27 mouse cellular contexts compared by ENCODE assay signal in the genomic region with DNA sequence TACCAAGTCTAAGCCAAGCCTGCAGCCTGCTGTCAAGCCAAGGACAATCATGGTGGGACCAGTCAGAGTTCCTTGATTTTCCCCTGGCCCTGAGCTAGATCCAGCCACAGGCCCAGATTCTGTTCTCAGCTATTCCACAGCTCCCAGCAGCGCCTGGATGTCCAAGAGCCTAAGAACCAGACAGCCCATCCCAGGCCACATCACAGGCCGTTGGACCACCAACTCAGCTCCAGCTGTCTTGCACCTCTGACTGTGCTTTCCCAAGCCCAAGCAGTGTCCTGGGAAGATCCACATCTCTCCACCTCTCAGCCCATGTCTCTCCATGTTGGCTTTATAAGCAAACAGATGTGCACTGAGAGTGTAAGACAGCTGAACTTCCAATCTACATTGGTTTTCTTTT.
"Had no signal": no experiment of that assay in that cellular context is flagged by ENCODE, and none has a peak within 500 bp of the region (broad histone marks: within the 10 kb centered on the region; RNA-seq: fewer than 3 reads in every experiment).

No protein-coding gene starts in this region.

- H3K4me1 ChIP-seq: embryonic facial prominence, embryonic 13.5 days; embryonic facial prominence, embryonic 15.5 days; forebrain, embryonic 10.5 days; forebrain, embryonic 13.5 days; forebrain, embryonic 15.5 days had no signal

- H3K4me3 ChIP-seq: embryonic facial prominence, embryonic 10.5 days; embryonic facial prominence, embryonic 12.5 days; embryonic facial prominence, embryonic 13.5 days; embryonic facial prominence, embryonic 15.5 days; erythroblast, embryonic 14.5 days; forebrain, embryonic 10.5 days; forebrain, embryonic 12.5 days; forebrain, embryonic 13.5 days; forebrain, embryonic 15.5 days; gastrocnemius, adult 2 months; heart, adult 2 months had no signal

- H3K9me3 ChIP-seq: embryonic facial prominence, embryonic 10.5 days; embryonic facial prominence, embryonic 12.5 days; embryonic facial prominence, embryonic 13.5 days; embryonic facial prominence, embryonic 15.5 days; forebrain, embryonic 10.5 days; forebrain, embryonic 12.5 days; forebrain, embryonic 13.5 days; forebrain, embryonic 15.5 days had no signal

- H3K27ac ChIP-seq: embryonic facial prominence, embryonic 10.5 days; embryonic facial prominence, embryonic 12.5 days; embryonic facial prominence, embryonic 13.5 days; embryonic facial prominence, embryonic 15.5 days; forebrain, embryonic 10.5 days; forebrain, embryonic 12.5 days; forebrain, embryonic 13.5 days; forebrain, embryonic 15.5 days; gastrocnemius, adult 2 months; heart, adult 2 months had no signal

- H3K4me2 ChIP-seq: embryonic facial prominence, embryonic 12.5 days; embryonic facial prominence, embryonic 13.5 days; embryonic facial prominence, embryonic 15.5 days; forebrain, embryonic 12.5 days; forebrain, embryonic 13.5 days; forebrain, embryonic 15.5 days had no signal

- H3K36me3 ChIP-seq: embryonic facial prominence, embryonic 10.5 days; embryonic facial prominence, embryonic 12.5 days; embryonic facial prominence, embryonic 15.5 days; forebrain, embryonic 10.5 days; forebrain, embryonic 12.5 days; forebrain, embryonic 15.5 days had no signal

- DNase-seq: cerebellum, adult 2 months; cerebellum, adult 8-10 months; cerebellum, adult 9-10 months; cerebellum, adult 9-11 months; cerebellum, postnatal 10 days; cerebellum, postnatal 14 days; cerebellum, postnatal 25 days; cerebellum, postnatal 36 days; embryo, embryonic 11 days; forebrain, postnatal 0 days; gastrocnemius, adult 2 months; gastrocnemius, postnatal 10 days; gastrocnemius, postnatal 14 days; gastrocnemius, postnatal 25 days; gastrocnemius, postnatal 36 days; heart, adult 2 months had no signal

- H3K27me3 ChIP-seq: embryonic facial prominence, embryonic 12.5 days; embryonic facial prominence, embryonic 13.5 days; embryonic facial prominence, embryonic 15.5 days; forebrain, embryonic 12.5 days; forebrain, embryonic 13.5 days; forebrain, embryonic 15.5 days had no signal

- ATAC-seq: forebrain, embryonic 13.5 days; forebrain, embryonic 14.5 days; forebrain, embryonic 15.5 days; forebrain, embryonic 16.5 days; forebrain, postnatal 0 days had no signal

- H3K9ac ChIP-seq: embryonic facial prominence, embryonic 12.5 days; embryonic facial prominence, embryonic 13.5 days; embryonic facial prominence, embryonic 15.5 days; forebrain, embryonic 12.5 days; forebrain, embryonic 13.5 days; forebrain, embryonic 15.5 days; forebrain, postnatal 0 days had no signal
